Mouse (Mus musculus) forebrain, embryonic 14.5 days (tissue): ENCODE data around the gene Nckap1l. TPM values are rescaled to one million over a fixed set of nuclear protein-coding genes. Genes with fewer than 3 reads are reported as not detected.

Experiments
- ATAC-seq: fragments of 200-750 bp; cut with Nextera tagmentation; 2 replicates; pipeline ENCODE4 v1.8.0; 2017; ENCODE audit warnings: mild to moderate bottlenecking, moderate library complexity
- DNase-seq: peaks from one replicate; pipeline ENCODE4 v3.0.0-alpha.2; 2015; ENCODE audit warnings: low spot score
- H3K27ac ChIP-seq: fragments of 300-500 bp; sonication (generic); 2 replicates; pipeline ENCODE4 v1.5.1; 2014; ENCODE audit warnings: low read depth, mild to moderate bottlenecking, control low read depth, low read length, moderate library complexity
- H3K27me3 ChIP-seq: fragments of 300-500 bp; sonication (generic); replicated peaks from 2 replicates; pipeline ENCODE4 v1.6.1; 2014; ENCODE audit warnings: low read length, control low read depth, mixed read lengths; ENCODE audit not compliant: control insufficient read depth, insufficient read depth
- H3K36me3 ChIP-seq: fragments of 300-500 bp; sonication (generic); 2 replicates; pipeline ENCODE4 v1.6.1; 2014; ENCODE audit warnings: low read length, control low read depth; ENCODE audit not compliant: control insufficient read depth, insufficient read depth
- H3K4me1 ChIP-seq: fragments of 300-500 bp; sonication (generic); 2 replicates; pipeline ENCODE4 v1.6.1; 2014; ENCODE audit warnings: antibody characterized with exemption, low read length, control low read depth; ENCODE audit not compliant: control insufficient read depth, insufficient read depth
- H3K4me2 ChIP-seq: fragments of 300-500 bp; sonication (generic); 2 replicates; pipeline ENCODE4 v1.6.1; 2014; ENCODE audit warnings: mild to moderate bottlenecking, control low read depth, low read length
- H3K4me3 ChIP-seq: fragments of 300-500 bp; sonication (generic); 2 replicates; pipeline ENCODE4 v1.5.1; 2014; ENCODE audit warnings: low read depth, low read length, control low read depth
- H3K9ac ChIP-seq: fragments of 300-500 bp; sonication (generic); 2 replicates; pipeline ENCODE4 v1.6.1; 2014; ENCODE audit warnings: mild to moderate bottlenecking, low read length, control low read depth, moderate library complexity
- H3K9me3 ChIP-seq: fragments of 300-500 bp; sonication (generic); replicated peaks from 2 replicates; pipeline ENCODE4 v1.6.1; 2016; ENCODE audit warnings: low read length, control low read depth, mixed read lengths; ENCODE audit not compliant: control insufficient read depth
- WGBS: fragments of 180-500 bp; shearing (Covaris S2); extraction: QIAGEN DNeasy Blood & Tissue Kit; methylation state at CpG from one replicate; pipeline ENCODE4 v1.1.7; 2014; 5-methylcytosine and 5-hydroxymethylcytosine counted together
- polyA plus RNA-seq: library from polyadenylated mRNA; unstranded; fragments of >200 nt; fragmentation: Nextera tagmentation; extraction: Ambion mirVana; gene quantifications from 2 replicates; pipeline ENCODE4 v1.2.1, GENCODE M21; 2014

Gene Nckap1l
- polyA plus RNA-seq, 1 experiment from 2014 or later: 1.9 TPM

DNA sequence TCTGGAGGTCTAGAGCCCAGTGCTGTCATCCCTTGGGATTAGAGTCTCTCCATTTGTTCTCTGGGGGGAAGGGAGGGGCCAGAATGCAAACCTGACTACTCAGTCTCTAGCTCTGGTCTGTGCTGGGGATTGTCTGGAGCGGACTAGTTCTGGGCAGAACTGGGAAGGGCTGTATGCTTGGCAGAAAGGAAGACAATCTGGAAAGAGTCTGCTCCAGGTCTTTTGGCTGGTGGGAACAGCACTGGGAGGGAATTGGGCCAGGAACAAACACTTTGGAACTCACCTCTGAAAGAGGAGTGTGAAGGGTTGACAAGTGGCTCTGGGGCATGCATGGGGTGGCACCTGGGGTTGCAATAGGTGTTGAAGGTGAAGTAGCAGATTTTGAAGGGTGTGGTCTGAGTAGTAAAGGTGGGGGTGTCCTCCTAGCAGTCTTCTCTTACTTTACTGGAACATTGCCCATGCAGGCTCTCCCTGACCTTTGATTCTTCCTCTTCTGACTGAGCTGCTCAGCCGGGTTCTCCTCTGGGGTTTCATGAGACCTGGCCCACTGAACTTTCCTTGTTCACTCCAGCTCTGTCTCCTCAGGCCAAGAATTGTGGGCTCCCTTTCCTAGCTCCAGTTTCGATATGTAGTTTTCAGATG, 69.0 kb downstream of the Nckap1l start:
- Histone ChIP-seq H3K27ac (peak overlapping the region; percentile 14; the same call in 1 of the 2 replicates), H3K4me2 (no peak overlapping the region), H3K27me3 (no peaks in the 10 kb centered on the region), H3K9ac (no peak overlapping the region), H3K4me3 (no peak overlapping the region), H3K4me1 (peaks cover 46% of the 10 kb centered on the region), H3K36me3 (peaks cover 55% of the 10 kb centered on the region), H3K9me3 (no peaks in the 10 kb centered on the region)
- peak; percentile 41 for DNase-seq
- whole genome bisulfite sequencing: 74% methylated on average over 3 of the region's 3 CpGs
- ATAC-seq: no peak

DNA sequence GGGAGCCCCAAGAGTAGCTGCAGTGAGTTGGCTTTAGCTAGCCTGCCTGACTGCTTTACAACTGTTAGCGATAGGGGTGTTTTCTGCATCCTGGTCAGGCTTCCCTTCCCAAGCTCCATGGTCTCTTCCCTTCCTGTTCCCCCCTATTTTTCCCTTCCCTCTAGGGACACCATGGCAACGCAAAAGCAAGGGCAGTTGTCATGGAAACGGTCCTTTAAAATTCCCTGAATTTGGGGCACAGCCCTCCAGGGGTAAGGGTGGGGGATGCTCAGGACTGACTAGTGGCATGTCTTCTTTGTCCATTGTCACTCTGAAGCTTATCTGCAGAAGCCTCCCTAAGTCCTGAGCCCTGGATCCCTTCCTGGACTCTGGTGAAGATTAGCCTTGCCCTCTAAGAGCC, 69.6 kb downstream of the Nckap1l start:
- 43% methylated on average over 3 of the region's 3 CpGs for WGBS
- Histone ChIP-seq H3K36me3 (peaks cover 60% of the 10 kb centered on the region), H3K9me3 (no peaks in the 10 kb centered on the region), H3K9ac (no peak overlapping the region), H3K4me3 (no peak overlapping the region), H3K27ac (peak overlapping the region; percentile 14; the same call in 1 of the 2 replicates), H3K4me1 (peaks cover 41% of the 10 kb centered on the region), H3K27me3 (no peaks in the 10 kb centered on the region), H3K4me2 (no peak overlapping the region)
- DNase-seq: peak; percentile 36
- ATAC-seq: no peak

DNA sequence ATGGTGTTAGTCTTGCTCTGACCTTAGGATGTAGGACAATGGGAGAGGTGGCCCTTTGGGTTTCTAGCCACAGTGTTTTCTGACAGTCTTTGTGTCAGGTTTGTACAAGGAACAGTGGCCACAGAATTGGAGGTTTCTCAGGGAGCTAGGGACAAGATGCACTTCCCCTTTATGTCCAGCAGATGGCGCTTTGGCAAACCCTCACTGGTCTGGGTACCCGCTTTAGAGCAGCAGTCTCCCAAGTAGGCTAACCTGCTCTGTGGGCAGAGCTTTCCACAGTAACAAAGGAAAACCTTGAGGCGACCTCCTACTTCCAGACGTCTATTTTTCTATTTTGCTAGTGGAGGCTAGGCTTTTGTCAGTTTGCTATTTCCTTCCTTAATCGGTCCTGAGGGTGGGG, 76.8 kb downstream of the Nckap1l start:
- Histone ChIP-seq H3K4me2 (no peak overlapping the region), H3K4me1 (peaks cover 6% of the 10 kb centered on the region; the same call in 1 of the 2 replicates), H3K36me3 (peaks cover 41% of the 10 kb centered on the region), H3K27me3 (no peaks in the 10 kb centered on the region), H3K27ac (peak overlapping the region; percentile 46; the same call in 1 of the 2 replicates), H3K9ac (peak overlapping the region; percentile 36; the same call in 1 of the 2 replicates), H3K9me3 (no peaks in the 10 kb centered on the region), H3K4me3 (no peak overlapping the region)
- WGBS: 7% methylated on average over 5 of the region's 5 CpGs
- ATAC-seq: peak; percentile 81
- DNase-seq: peak; percentile 90

DNA sequence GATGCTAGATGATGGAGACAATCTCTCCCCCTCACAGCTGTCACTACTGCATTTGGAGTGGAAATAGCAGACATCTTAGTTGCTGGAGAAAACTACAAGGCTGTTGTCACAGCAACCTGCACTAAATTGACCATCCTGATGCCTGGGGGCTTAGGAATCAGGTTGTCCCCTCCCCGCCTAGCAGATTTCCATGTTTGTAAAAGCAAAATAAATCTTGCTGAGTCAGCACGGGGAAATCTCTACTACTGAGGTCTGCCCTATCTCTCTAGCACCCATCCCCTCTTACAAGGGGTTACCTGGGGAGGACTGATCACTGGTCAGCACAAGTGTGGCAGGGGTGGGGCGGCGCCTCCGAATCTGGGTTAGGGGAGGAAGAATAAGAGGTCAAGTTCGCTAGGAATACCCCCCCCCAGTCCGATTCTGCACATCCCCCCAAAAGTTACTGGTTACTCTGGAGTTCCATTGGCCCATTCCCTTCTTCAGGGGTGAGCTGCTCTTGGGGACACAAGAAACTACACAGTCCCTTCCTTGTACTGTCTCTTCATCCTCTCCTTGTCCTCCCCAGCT, 80.5 kb downstream of the Nckap1l start:
- Histone ChIP-seq H3K9ac (no peak overlapping the region), H3K36me3 (peaks cover 8% of the 10 kb centered on the region), H3K4me1 (peaks cover 18% of the 10 kb centered on the region), H3K4me2 (no peak overlapping the region), H3K27me3 (no peaks in the 10 kb centered on the region; the same call in 1 of the 2 replicates), H3K4me3 (no peak overlapping the region), H3K9me3 (no peaks in the 10 kb centered on the region), H3K27ac (no peak overlapping the region)
- DNase-seq (no peak), ATAC-seq (no peak)
- WGBS: 87% methylated on average over 7 of the region's 7 CpGs

DNA sequence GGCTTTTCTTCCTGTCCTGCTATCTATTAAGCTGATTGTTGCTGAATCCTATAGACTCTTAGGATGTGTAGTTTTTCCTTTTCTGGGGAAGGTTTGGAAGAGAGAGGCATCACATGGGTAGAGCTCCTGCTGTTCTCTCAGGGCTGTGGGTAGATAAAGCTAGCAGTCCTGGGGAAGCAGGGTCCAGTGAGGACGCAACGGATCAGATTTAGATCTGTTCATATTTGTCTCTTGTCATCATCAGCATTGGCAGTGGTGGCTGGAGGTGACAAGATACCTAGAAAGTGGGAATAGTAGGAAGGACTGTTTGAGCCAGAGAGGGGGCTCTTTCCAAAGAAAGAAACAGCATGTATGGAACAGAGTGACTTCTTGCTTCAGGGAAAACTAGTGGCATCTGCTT, 81.4 kb downstream of the Nckap1l start:
- 64% methylated on average over 2 of the region's 2 CpGs for WGBS
- H3K27ac ChIP-seq: no peak overlapping the region
- peaks cover 3% of the 10 kb centered on the region; the same call in 1 of the 2 replicates for H3K36me3 ChIP-seq
- no peak overlapping the region for H3K9ac ChIP-seq
- no peak overlapping the region for H3K4me3 ChIP-seq
- H3K4me1 ChIP-seq: peaks cover 17% of the 10 kb centered on the region
- H3K4me2 ChIP-seq: no peak overlapping the region
- no peak for DNase-seq
- no peaks in the 10 kb centered on the region for H3K9me3 ChIP-seq
- no peak for ATAC-seq
- no peaks in the 10 kb centered on the region; the same call in 1 of the 2 replicates for H3K27me3 ChIP-seq

DNA sequence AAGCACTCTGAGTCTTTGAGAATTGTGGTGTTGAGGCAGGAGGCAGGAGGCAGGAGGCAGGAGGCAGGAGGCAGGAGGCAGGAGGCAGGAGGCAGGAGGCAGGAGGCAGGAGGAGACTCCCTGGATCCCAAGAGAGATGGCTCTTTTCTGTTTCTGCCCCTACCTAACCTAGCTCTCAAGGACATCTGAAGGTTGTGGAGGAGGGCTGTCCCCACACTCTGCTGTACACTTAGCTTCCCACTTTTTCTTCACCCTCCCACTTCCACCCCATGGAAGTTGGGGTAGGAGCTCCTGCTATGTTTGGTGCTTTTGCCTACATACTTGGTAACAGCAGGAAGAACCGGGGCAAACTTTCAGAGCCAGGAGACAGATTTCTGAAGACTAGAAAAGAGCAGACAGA, 82.2 kb downstream of the Nckap1l start:
- H3K27ac ChIP-seq: no peak overlapping the region
- no peak overlapping the region for H3K9ac ChIP-seq
- no peaks in the 10 kb centered on the region for H3K9me3 ChIP-seq
- H3K4me3 ChIP-seq: no peak overlapping the region
- H3K27me3 ChIP-seq: no peaks in the 10 kb centered on the region; the same call in 1 of the 2 replicates
- H3K4me2 ChIP-seq: no peak overlapping the region
- no peak for ATAC-seq
- H3K36me3 ChIP-seq: peaks cover 3% of the 10 kb centered on the region; the same call in 1 of the 2 replicates
- WGBS: 71% methylated on average over 1 of the region's 1 CpGs
- no peak for DNase-seq
- H3K4me1 ChIP-seq: peaks cover 15% of the 10 kb centered on the region

DNA sequence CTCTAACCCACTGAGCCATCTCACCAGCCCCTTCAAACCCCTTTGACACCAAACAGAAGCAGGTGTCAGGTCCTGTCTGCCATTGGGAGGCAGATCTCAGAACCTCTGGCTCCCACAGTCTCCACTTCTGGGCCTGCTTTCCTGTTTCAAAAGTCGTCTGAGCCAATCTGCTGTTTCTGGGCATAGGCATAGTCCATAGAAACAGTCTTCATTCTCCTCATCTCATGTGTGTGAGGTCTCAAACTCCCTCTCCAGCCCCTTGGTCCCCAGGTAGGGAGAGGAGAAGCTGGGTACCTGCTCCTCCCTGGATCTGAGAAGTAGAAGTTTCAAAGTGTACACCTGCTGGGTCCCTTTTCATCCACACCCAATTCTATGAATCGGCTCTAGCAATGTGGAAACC, 82.9 kb downstream of the Nckap1l start:
- Histone ChIP-seq H3K4me2 (peak overlapping the region; percentile 72), H3K9me3 (no peaks in the 10 kb centered on the region), H3K36me3 (peaks cover 3% of the 10 kb centered on the region; the same call in 1 of the 2 replicates), H3K27ac (peak overlapping the region; percentile 3; the same call in 1 of the 2 replicates), H3K9ac (peak overlapping the region; percentile 78; the same call in 1 of the 2 replicates), H3K27me3 (no peaks in the 10 kb centered on the region; the same call in 1 of the 2 replicates), H3K4me3 (peak overlapping the region; percentile 63), H3K4me1 (peaks cover 15% of the 10 kb centered on the region)
- ATAC-seq: no peak
- DNase-seq: no peak
- WGBS: 13% methylated on average over 2 of the region's 2 CpGs

DNA sequence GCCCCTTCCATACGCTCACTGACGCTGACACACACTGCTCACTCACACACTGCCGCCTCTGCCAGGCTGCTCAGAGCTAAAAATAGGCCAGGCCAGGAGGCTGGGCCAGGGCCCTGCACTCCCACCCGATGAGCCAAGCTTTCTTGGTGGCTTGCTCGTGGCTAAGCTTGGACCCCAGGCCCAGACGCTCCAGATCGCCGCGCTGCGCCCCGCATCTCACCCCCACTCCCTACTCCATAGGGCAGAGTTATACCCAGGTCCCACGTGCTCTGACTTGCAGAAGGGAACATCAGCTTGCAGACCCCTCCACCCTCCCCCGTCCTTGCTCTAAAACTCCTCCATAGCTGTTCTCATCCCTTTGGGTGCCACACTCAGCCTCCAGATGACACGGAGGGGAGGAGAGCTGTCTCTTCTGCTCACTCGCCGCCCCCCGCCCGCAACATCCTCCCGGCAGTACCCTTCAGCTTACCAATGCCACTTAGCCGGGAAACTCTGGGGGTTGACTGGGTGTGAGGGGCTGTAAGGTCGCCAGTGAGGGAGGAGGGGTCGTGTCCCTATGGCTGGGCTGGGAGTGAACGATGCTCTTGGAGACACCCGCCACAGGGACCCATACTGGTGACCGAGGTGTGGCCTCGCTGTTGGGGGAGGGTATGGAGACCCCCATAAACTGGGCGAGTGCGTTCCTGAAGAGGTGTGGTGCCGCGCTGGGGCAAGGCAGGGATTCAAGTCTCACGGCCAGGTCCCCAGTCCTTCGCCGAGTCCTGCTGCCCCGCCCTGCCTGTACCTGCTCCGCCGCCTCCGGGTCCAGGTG, 83.6 kb downstream of the Nckap1l start:
- Histone ChIP-seq H3K9me3 (no peaks in the 10 kb centered on the region), H3K4me1 (peaks cover 15% of the 10 kb centered on the region), H3K4me2 (peak overlapping the region; percentile 72), H3K36me3 (no peaks in the 10 kb centered on the region; the same call in 1 of the 2 replicates), H3K4me3 (peak overlapping the region; percentile 63), H3K27me3 (no peaks in the 10 kb centered on the region; the same call in 1 of the 2 replicates), H3K9ac (peak overlapping the region; percentile 78), H3K27ac (peak overlapping the region; percentile 35)
- peak; percentile 48 for DNase-seq
- ATAC-seq: peak; percentile 67
- WGBS: 1% methylated on average over 33 of the region's 37 CpGs
